9 mouse cellular contexts compared by ENCODE assay signal in the genomic region with DNA sequence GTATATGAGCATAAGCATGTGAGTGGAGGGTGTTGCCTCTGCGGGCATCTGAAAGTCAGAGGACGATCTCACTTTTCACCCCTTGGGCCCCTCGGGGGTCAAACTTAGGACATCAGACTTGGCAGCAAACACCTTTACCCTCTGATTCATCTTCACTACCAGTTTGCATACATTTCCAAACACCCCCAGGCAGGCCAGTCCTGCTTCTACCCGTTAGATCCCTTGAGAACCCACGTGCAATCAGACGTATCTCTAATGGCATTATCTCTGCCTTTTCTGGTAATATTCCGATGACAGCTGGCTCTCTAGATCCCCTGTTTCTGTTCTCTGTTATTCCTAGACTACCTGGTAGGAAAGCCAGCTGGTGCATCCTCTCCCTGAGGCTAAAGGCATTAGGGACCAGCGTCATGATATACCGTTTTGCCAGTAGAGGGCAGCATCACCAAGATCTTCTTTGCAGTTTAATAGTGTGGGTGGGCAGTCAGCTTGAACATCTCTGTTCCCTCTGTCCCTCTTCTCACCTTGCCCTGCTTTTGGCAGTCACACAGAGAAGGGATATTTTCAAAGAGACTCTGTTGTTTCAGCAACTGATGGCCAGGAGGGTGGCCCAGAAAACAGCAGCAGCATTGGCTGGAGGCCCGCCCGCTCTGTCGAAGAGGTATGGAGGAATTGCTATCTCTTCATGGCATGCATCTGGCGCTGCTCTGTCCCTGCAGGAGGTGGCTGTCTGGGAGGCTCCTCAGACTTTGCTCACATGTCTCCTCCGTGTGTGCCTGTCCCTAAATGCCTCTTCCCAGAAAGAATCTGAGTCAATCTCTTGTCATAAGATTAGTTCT.
DNase-seq lines count a peak whose midpoint lies in the region; ATAC-seq lines count a peak whose summit lies in the region.
"Had no signal": no experiment of that assay in that cellular context is flagged by ENCODE, and none has a peak within 500 bp of the region (broad histone marks: within the 10 kb centered on the region; RNA-seq: fewer than 3 reads in every experiment).

No protein-coding gene starts in this region.

- no peaks in the 10 kb centered on the region for H3K27me3 ChIP-seq in kidney, embryonic 14.5 days (ENCODE audit: control insufficient read depth, insufficient read depth, low read length)
- peaks cover 4% of the 10 kb centered on the region; the same call in 1 of the 2 replicates for H3K27me3 ChIP-seq in limb, embryonic 13.5 days
- H3K27me3 ChIP-seq in neural tube, embryonic 14.5 days (ENCODE audit: control insufficient read depth, insufficient read depth, low read length) = no peaks in the 10 kb centered on the region
- H3K27me3 ChIP-seq: liver, embryonic 13.5 days had no signal

- DNase-seq in CD4-positive, CD25-positive, alpha-beta regulatory T cell, adult 2 months (ENCODE audit: low read depth, low spot score) = peak; percentile 51
- DNase-seq in adrenal gland, adult (ENCODE audit: inconsistent age in 2 of 2, low spot score in 1 of 2) = peak; percentile 42 to 84
- peak; percentile 86 for DNase-seq in embryo, embryonic 10 days (ENCODE audit: low spot score)
- peak; percentile 28 to 72 for DNase-seq in heart, adult 18-20 months
- DNase-seq: liver, embryonic 13.5 days had no signal

- WGBS in kidney, embryonic 14.5 days = 43% methylated on average over 14 of the region's 14 CpGs
- 47% methylated on average over 14 of the region's 14 CpGs for WGBS in limb, embryonic 13.5 days
- 38% methylated on average over 14 of the region's 14 CpGs for WGBS in neural tube, embryonic 14.5 days

- H3K4me3 ChIP-seq in kidney, embryonic 14.5 days (ENCODE audit: low read length) = no peak overlapping the region
- no peak overlapping the region for H3K4me3 ChIP-seq in limb, embryonic 13.5 days
- H3K4me3 ChIP-seq in neural tube, embryonic 14.5 days (ENCODE audit: low read depth, low read length) = no peak overlapping the region
- H3K4me3 ChIP-seq: liver, embryonic 13.5 days had no signal

- no peaks in the 10 kb centered on the region for H3K9me3 ChIP-seq in kidney, embryonic 14.5 days (ENCODE audit: control insufficient read depth, low read length)
- no peaks in the 10 kb centered on the region for H3K9me3 ChIP-seq in limb, embryonic 13.5 days
- H3K9me3 ChIP-seq in neural tube, embryonic 14.5 days (ENCODE audit: control insufficient read depth, low read length) = no peaks in the 10 kb centered on the region
- H3K9me3 ChIP-seq: liver, embryonic 13.5 days had no signal

- no peak overlapping the region for H3K27ac ChIP-seq in kidney, embryonic 14.5 days (ENCODE audit: low read depth, low read length)
- H3K27ac ChIP-seq in limb, embryonic 13.5 days = no peak overlapping the region
- H3K27ac ChIP-seq in neural tube, embryonic 14.5 days (ENCODE audit: low read depth, low read length) = no peak overlapping the region
- H3K27ac ChIP-seq: liver, embryonic 13.5 days had no signal

- no peaks in the 10 kb centered on the region for H3K4me1 ChIP-seq in kidney, embryonic 14.5 days (ENCODE audit: control insufficient read depth, insufficient read depth, low read length)
- H3K4me1 ChIP-seq in limb, embryonic 13.5 days = no peaks in the 10 kb centered on the region
- H3K4me1 ChIP-seq in neural tube, embryonic 14.5 days (ENCODE audit: control insufficient read depth, insufficient read depth, low read length) = no peaks in the 10 kb centered on the region
- H3K4me1 ChIP-seq: liver, embryonic 13.5 days had no signal

- H3K9ac ChIP-seq in kidney, embryonic 14.5 days (ENCODE audit: low read depth, low read length) = no peak overlapping the region
- H3K9ac ChIP-seq in limb, embryonic 13.5 days = no peak overlapping the region
- H3K9ac ChIP-seq in neural tube, embryonic 14.5 days (replicated peaks; ENCODE audit: low read depth, low read length) = 0 out of 2 replicates have a peak overlapping the region, but pooled peaks have one; percentile 25
- H3K9ac ChIP-seq: liver, embryonic 13.5 days had no signal

- H3K36me3 ChIP-seq in kidney, embryonic 14.5 days (ENCODE audit: control insufficient read depth, insufficient read depth, low read length) = no peaks in the 10 kb centered on the region
- no peaks in the 10 kb centered on the region for H3K36me3 ChIP-seq in limb, embryonic 13.5 days
- no peaks in the 10 kb centered on the region for H3K36me3 ChIP-seq in neural tube, embryonic 14.5 days (ENCODE audit: control insufficient read depth, insufficient read depth, low read length)
- H3K36me3 ChIP-seq: liver, embryonic 13.5 days had no signal

- ATAC-seq in kidney, embryonic 14.5 days (ENCODE audit: low FRiP score, low TSS enrichment) = 0 out of 2 replicates have a peak, but pooled peaks have one; percentile 32
- ATAC-seq in limb, embryonic 13.5 days (ENCODE audit: low FRiP score, low read depth) = peak; percentile 54; the same call in 1 of the 2 replicates
- peak; percentile 92 for ATAC-seq in neural tube, embryonic 14.5 days (ENCODE audit: low read depth)
- no peak for ATAC-seq in inflammation-experienced regulatory T-cells, adult 6 months

- no peak overlapping the region for H3K4me2 ChIP-seq in kidney, embryonic 14.5 days (replicated peaks; ENCODE audit: low read depth, low read length)
- peak overlapping the region; percentile 38 for H3K4me2 ChIP-seq in limb, embryonic 13.5 days (replicated peaks)
- H3K4me2 ChIP-seq in neural tube, embryonic 14.5 days (ENCODE audit: low read depth, low read length) = peak overlapping the region; percentile 30; the same call in 1 of the 2 replicates
- H3K4me2 ChIP-seq: liver, embryonic 13.5 days had no signal
